Mouse (Mus musculus) E14TG2a.4 (cell line): Measurements from ENCODE around the gene Amn1.
"Not testable (repeated sequence)": the region's sequence is repeated elsewhere in the genome, so short reads cannot be mapped to it uniquely, and the experiment has no call there.

Source experiments
- H3K27me3 ChIP-seq: 2 replicates; pipeline ENCODE4 v1.6.1; 2014; ENCODE audit warnings: low read length, control low read depth; ENCODE audit not compliant: insufficient read depth
- H3K36me3 ChIP-seq: 2 replicates; pipeline ENCODE4 v1.6.1; 2014; ENCODE audit warnings: low read length, control low read depth; ENCODE audit not compliant: insufficient read depth
- H3K4me1 ChIP-seq: replicated peaks from 2 replicates; pipeline ENCODE4 v1.6.1; 2014; ENCODE audit warnings: low read depth, low read length, control low read depth
- H3K4me3 ChIP-seq: replicated peaks from 2 replicates; pipeline ENCODE4 v1.5.1; 2014; ENCODE audit warnings: mild to moderate bottlenecking, low read length
- H3K9me3 ChIP-seq: 2 replicates; pipeline ENCODE4 v1.6.1; 2014; ENCODE audit warnings: low read length, control low read depth
- CTCF ChIP-seq: conservative IDR thresholded peaks from 2 replicates; pipeline ENCODE4 v1.5.1; 2014; ENCODE audit warnings: low read length
- NANOG ChIP-seq: IDR thresholded peaks from 2 replicates; pipeline ENCODE4 v1.6.1; 2014; ENCODE audit warnings: borderline replicate concordance, low read length, mixed read lengths
- POU5F1 ChIP-seq: IDR thresholded peaks from 2 replicates; pipeline ENCODE4 v1.6.1; 2014; ENCODE audit warnings: low read length, borderline replicate concordance

Gene Amn1

DNA sequence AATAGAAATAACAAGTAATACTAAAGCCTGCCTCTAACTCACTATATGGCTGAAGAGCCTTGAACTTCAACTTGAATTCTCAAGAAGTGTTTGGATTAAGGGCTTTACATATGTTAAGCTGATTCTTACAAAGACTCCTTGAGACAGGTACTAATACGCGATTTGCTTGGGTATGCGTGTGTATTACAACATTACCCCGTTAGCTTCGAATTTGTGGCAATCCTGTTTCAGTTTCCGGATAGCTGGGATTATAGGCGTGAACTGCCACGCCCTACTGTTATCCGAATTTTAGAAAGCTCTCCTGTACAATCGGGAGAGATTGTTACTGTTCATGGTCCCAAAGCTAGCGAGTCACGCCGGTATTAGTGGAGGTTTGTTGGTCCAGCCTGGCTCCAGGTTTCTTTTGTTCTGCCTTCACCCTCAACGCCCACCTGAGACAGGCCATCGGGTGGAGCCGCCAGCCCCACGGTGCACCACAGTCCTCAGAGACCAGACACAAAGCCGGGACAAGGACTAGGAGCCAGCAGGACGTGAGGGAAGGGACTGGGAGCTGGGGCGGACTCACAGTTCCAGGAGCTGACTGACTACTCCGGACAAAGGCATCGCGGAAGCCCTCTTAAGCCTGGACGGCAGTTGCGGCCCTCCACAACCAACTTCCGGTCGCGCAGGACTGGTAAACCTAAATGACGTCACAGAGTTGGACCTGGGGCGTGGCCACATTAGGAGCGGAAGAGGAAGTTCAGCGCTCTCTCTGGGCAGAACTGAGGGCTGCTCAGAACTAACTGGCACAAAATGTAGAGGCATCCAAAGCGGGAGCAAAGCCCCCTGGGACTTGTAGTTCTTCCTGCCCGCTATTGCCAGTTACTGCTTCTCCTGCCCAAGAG, at the start of gene Amn1:
Amn1 (minus strand) TSS at position 672 of the 884 bp plus-strand sequence.
- Histone ChIP-seq H3K27me3 (no peaks in the 10 kb centered on the region), H3K4me1 (peaks cover 13% of the 10 kb centered on the region), H3K36me3 (peaks cover 13% of the 10 kb centered on the region), H3K4me3 (peak within 1 kb of the TSS; percentile 92), H3K9me3 (peaks cover 37% of the 10 kb centered on the region)
- TF ChIP-seq POU5F1: no peak
- TF ChIP-seq CTCF: no peak
- no peak for TF ChIP-seq NANOG

DNA sequence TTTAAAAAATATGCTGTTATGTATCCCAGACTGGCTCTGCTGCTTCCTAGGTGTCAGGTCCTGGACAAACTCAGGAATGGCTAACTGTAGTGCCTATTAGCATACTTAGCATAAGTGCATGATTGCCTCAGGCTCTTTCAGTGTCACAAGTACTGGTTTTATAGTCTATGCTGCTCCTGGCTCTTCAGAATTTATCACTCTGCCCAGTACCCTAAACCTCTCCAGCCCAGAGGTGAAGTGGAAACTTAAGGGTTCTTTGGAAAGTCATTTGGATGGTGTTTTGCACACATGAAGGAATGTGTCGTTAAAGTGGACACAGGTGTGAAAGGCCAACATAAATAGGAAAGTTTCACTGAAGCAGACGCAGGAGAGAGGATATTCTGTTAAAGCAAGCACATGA, 48.3 kb upstream of the Amn1 start:
- peaks cover 24% of the 10 kb centered on the region for H3K9me3 ChIP-seq
- H3K4me3 ChIP-seq: no peak overlapping the region
- H3K27me3 ChIP-seq: no peaks in the 10 kb centered on the region
- TF ChIP-seq POU5F1: no peak
- no peak for TF ChIP-seq NANOG
- TF ChIP-seq CTCF: no peak
- no peaks in the 10 kb centered on the region for H3K36me3 ChIP-seq
- no peaks in the 10 kb centered on the region for H3K4me1 ChIP-seq

DNA sequence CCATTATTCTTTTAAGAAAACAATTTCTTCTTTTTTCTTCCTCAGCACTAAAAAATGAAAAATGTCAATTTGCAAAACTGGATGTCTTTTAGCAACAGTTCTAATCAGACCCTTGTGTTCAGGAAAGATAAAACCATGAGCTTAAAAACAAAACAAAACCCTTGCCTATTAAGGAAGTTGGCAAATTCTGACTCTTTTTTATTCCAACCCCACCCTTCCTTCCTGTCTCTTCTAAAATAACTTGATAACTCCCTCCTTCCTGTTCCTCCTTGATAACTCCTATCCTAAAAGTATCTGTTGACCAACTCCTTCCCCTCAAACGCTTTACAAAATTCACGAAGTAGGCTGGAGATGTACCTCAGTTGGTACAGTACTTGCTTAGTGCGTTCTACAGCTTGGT, 45.4 kb upstream of the Amn1 start:
- TF ChIP-seq POU5F1 (no peak), NANOG (no peak), CTCF (no peak)

DNA sequence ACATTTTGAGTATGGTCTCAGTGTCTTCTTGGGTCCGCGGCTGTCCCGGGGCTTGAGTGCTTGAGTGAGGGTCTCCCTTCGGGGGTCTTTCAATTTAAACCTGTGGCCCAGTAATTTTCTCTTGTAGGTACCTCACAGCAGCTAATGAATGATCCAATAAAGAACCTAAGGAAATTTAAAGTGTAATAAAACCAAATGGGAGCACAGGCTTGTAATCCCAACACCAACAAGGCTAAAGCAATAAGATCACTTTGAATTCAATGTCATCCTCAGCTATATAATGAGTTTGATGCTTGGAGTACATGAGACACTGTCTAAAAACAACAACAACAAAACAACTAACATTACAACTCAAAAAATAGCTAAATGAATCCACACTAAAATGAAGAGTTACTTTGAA, 36.2 kb upstream of the Amn1 start:
- no peaks in the 10 kb centered on the region for H3K27me3 ChIP-seq
- no peaks in the 10 kb centered on the region for H3K4me1 ChIP-seq
- no peaks in the 10 kb centered on the region for H3K36me3 ChIP-seq
- H3K9me3 ChIP-seq: no peaks in the 10 kb centered on the region
- no peak overlapping the region for H3K4me3 ChIP-seq
- no peak for TF ChIP-seq POU5F1

More for the DNA sequence above, 45.4 kb upstream of the Amn1 start:
- no peaks in the 10 kb centered on the region for H3K27me3 ChIP-seq
- peaks cover 20% of the 10 kb centered on the region for H3K9me3 ChIP-seq
- no peaks in the 10 kb centered on the region for H3K4me1 ChIP-seq
- no peak overlapping the region for H3K4me3 ChIP-seq
- no peaks in the 10 kb centered on the region for H3K36me3 ChIP-seq

DNA sequence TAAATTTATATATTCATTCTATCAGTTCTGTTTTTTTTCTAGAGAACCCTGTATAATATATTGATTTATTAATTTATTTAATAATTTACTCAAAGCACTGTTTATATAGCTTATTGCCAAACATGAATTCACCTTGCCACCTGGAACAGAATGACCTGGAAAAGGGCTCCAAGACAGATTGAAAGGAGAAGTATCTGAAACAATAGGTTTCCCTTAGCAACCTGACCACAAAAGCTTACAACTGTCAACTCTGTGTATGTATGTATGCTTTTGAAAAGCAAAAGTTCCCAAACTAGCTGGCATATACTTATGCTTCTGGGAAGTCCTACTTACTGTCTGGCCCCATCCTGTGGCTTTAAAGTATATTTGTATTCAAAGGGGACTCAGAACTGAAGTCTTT, 32.8 kb upstream of the Amn1 start:
- Histone ChIP-seq H3K4me1 (no peaks in the 10 kb centered on the region), H3K27me3 (no peaks in the 10 kb centered on the region), H3K4me3 (no peak overlapping the region), H3K36me3 (no peaks in the 10 kb centered on the region), H3K9me3 (no peaks in the 10 kb centered on the region)
- TF ChIP-seq CTCF (no peak), POU5F1 (no peak), NANOG (no peak)

DNA sequence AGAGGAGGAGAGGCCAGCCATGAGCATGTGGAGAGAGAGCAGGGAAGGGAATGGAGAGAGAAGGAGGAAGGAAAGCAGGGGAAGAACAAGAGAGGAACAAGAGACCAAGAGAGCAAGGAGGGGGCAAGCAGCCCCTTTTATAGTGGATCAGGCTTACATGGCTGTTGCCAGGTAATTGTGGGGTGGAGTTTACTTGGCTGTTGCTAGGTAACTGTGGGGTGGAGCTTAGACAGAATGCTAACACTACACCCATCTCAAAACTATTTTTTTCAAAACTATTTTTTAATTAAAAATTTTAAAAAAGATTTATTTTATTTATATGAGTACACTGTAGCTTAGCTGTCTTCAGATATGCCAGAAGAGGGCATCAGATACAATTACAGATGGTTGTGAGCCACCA, 10.1 kb upstream of the Amn1 start:
- H3K4me1 ChIP-seq: peaks cover 7% of the 10 kb centered on the region; the same call in 1 of the 2 replicates
- H3K9me3 ChIP-seq: peaks cover 9% of the 10 kb centered on the region
- no peaks in the 10 kb centered on the region for H3K27me3 ChIP-seq
- no peak overlapping the region for H3K4me3 ChIP-seq
- no peaks in the 10 kb centered on the region for H3K36me3 ChIP-seq
- TF ChIP-seq NANOG: no peak

DNA sequence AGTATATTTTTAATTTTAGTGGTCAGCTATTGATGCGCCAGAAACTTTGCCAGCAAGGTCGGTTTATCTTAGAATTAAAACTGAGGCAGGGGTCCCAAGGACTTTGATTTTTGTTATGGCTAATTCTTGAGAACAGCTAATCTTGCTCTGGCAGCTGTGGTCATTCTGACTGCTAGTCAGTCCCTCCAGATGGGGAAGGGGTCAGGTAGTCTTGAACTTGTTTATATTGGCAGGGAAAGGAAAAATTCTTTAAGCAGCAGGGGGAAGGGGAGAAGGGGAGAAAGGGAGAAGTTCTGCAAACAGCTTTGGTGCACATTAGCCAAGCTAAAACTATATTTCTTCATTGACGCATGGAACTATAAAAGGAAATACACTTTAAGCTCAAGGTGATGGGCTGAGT, 8.6 kb upstream of the Amn1 start:
- Histone ChIP-seq H3K36me3 (no peaks in the 10 kb centered on the region), H3K9me3 (peaks cover 23% of the 10 kb centered on the region), H3K4me1 (peaks cover 7% of the 10 kb centered on the region; the same call in 1 of the 2 replicates), H3K27me3 (no peaks in the 10 kb centered on the region), H3K4me3 (no peak overlapping the region)
- TF ChIP-seq NANOG (no peak), CTCF (no peak), POU5F1 (no peak)

DNA sequence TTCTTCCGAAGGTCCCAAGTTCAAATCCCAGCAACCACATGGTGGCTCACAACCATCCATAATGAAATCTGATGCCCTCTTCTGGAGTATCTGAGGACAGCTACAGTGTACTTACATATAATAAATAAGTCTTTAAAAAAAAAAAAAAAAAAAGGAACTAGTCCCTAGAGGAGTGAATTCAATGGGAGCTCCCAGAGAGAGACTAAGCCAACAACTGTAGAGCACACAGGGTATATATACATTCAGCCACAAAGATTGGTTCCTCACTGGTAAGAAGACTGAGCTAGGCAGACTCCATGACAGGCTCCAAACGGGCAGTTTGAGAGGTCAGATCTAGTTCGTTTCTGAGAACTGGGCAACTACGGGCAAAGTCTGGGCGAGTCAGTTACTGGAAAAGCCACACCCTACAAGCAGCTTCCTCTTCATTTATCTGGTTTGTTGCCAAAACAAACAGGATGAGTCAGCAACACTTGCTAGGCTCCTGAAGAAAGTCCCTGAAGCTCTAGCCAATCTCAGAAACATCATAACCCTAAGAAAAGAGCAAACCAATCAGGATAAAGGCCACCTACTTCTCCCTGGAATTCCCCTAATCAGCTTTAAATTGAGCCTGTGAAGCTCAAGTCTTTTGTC, 4.9 kb upstream of the Amn1 start:
- Histone ChIP-seq H3K36me3 (no peaks in the 10 kb centered on the region), H3K4me1 (peaks cover 11% of the 10 kb centered on the region), H3K27me3 (no peaks in the 10 kb centered on the region), H3K4me3 (no peak overlapping the region), H3K9me3 (peaks cover 47% of the 10 kb centered on the region)
- TF ChIP-seq CTCF (no peak), NANOG (no peak)

DNA sequence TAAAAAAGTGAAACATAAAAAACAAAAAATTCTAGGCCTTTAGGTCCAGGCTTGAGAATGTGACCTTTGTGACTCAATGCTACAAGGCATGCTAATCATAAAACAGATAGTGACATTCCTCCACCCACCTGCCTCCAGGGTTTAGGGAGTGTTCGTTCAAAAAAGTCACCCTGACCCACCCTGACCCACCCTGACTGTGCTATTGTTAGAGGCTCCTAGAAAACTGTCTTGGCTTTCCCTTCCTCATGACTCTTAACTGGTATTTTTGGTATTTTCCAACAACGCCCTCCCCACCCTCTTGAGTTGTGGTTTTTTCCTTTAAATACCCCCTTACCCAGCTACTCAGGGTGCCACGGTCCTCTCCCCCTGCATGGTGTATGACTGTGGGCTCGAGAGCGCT, 3.4 kb upstream of the Amn1 start:
- H3K27me3 ChIP-seq, H3K4me3 ChIP-seq, H3K36me3 ChIP-seq: not testable (repeated sequence)
- Histone ChIP-seq H3K4me1 (peaks cover 20% of the 10 kb centered on the region), H3K9me3 (peaks cover 47% of the 10 kb centered on the region)
